Mouse (Mus musculus) cerebellum, adult 11-12 months (tissue): ENCODE measurements around the gene Tnr.
A peak's percentile ranks its signal among the peaks of the same experiment; 100 is the strongest.

ENCODE experiments used
- DNase-seq: peaks from one replicate; pipeline ENCODE4 v3.0.0; 2022

Tnr gene

GRCm38 (mm10) chr1:159523578-159523977, at the start of gene Tnr:
Gene Tnr (plus strand): TSS chr1:159523769.
- peak; percentile 77 for DNase-seq

GRCm38 (mm10) chr1:159489853-159490435, 33.6 kb upstream of the Tnr start:
- no peak for DNase-seq

- no peak for DNase-seq
Measured at GRCm38 (mm10) chr1:159492536-159492935, 31.0 kb upstream of the Tnr start.

DNA sequence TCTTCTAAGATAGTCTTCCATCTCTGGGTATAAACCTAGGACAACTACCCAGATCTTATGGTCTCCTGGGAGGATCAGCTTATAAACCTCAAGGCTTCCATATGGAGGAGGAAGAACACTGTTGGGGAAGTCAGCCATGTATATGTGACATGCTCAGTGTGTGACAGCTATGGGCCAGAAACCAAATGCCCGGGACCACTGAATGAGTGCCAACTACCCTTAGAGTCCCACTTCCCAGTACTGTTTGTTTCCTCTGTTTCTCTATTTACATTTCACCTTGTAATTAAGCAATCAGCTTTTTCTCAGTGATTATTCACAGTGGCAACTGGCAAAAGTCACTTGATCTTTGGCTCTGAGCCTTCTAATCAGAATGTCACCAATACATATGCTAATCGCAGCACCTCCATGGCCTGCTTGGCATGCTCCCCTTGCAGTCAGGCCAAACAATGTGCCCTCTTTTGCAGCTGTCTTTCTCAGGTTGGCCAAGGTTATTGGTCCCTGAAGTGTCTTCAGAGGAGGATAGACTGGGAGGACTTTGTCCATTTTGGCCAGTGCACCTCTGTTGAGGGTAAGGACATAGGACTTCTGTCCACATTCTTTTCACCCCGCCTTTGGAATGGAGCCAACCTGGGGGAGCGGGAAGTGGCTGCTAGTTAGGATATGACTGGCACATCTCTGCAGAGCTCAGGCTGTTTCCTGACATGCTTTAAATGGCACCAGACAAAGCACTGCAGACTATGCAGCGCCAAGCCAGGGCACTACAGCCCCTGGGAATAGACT, 29.7 kb upstream of the Tnr start:
- DNase-seq: no peak

- DNase-seq: no peak
Measured at GRCm38 (mm10) chr1:159498236-159498635, 25.3 kb upstream of the Tnr start.

- no peak for DNase-seq
Measured at GRCm38 (mm10) chr1:159499806-159500460, 23.6 kb upstream of the Tnr start.

GRCm38 (mm10) chr1:159501911-159502310, 21.7 kb upstream of the Tnr start:
- DNase-seq: no peak

- DNase-seq: no peak
Measured at GRCm38 (mm10) chr1:159510667-159511066, 12.9 kb upstream of the Tnr start.

DNA sequence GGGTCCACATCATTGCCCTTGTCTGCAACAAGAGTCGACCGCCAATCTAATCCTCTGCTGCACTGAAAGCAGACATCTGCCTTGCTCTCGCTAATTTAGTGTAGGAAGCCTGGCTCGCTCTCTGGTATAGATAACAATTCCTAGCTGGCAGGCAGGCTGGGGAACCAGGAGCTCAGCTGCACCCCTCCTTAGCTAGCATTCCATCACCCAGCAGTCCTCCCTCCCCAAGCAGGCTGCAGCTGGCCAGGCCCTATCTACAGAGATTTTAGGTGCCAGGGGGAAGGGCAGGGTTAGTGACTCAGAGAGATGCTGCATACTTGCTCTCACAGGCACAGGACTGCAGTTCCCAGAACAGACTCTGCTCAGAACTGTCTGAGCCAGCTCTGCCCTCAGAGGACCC, 5.9 kb upstream of the Tnr start:
- DNase-seq: no peak

DNA sequence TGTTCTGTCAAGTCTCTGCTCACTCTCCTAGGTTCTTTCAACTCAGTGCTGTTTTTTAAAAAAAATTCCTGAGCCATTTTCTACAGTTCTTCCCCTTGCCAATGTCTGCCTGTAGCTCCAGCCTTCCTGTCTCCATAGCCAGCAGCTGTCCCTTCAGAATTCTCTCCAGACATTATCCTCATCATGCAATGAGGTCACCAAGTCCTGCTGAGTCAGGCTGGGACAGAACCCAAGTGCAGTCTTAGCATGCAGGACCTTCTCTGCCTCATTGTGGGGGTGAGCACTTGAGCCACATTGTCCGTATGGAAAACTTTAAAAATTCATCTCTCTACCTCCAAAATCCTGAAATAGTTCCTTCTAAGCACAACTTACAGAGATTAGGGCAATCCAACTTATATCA, 4.4 kb upstream of the Tnr start:
- peak; percentile 57 for DNase-seq

DNA sequence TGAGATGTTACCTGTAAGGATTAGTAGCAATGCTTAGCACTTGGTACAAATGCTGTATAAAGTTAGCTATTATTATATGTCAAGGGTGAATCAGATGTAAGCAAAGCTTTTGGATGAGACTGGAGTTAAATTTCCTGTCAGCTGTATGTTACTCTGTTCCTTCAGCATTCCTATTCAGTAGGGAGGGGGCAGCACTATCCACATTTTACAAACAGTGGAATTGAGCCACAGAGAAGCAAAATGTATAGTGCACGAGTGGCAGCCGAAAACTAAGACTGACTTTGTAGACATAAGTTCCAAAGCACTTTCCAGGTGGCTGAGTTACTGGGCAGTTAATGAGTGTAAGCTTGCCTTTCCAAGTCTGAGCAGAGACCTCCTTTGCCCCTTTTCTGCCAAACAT, 500 bp upstream of the Tnr start:
- DNase-seq: no peak

DNA sequence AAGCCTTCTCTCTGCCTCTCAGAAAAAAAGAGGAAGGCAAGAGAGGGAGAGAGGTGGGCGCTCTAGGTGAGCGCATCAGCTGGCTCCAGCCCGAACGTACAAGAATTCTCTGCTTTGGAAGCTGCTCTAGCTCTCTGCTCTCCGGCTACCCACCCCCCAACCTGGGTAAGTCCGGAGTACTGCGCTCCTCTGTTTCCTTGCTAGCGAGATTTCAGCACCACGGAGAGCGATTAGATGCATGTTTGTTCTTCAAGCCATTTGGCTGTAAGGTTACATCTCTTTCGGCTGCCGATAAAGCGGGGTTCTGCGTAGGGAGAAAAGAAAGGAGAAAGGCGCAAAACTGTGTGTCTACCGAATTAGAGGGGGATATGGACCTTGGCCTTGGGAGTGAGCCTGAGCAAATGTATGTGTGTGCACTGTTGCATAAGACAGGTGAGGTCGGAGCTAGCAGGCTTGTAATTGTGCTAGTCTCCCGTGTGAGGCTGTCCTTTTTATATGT, 531 bp downstream of the Tnr start:
- DNase-seq: peak; percentile 42

- DNase-seq: no peak
Measured at GRCm38 (mm10) chr1:159532841-159533569, 9.4 kb downstream of the Tnr start.

DNA sequence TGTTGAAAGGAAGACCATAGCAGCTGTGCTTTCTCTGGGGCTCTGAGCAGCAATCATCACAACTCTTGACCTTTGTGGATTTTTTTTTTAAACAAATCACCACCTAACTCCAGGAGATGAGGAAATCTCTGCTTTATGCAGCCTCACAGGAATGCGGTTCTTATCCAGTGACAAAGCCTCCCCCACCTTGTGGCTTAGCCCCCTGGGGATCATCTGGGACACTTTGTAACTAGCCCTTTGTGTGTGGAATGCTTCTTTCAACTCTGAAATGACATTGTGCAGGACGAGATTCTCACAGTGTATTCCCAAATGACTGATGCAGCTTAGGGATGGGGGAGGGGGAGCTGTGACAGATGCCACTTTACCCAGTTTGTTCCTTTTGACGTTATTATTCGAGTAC, 12.0 kb downstream of the Tnr start:
- no peak for DNase-seq

- no peak for DNase-seq
Measured at GRCm38 (mm10) chr1:159537541-159537940, 14.0 kb downstream of the Tnr start.

GRCm38 (mm10) chr1:159538076-159538475, 14.5 kb downstream of the Tnr start:
- no peak for DNase-seq

DNA sequence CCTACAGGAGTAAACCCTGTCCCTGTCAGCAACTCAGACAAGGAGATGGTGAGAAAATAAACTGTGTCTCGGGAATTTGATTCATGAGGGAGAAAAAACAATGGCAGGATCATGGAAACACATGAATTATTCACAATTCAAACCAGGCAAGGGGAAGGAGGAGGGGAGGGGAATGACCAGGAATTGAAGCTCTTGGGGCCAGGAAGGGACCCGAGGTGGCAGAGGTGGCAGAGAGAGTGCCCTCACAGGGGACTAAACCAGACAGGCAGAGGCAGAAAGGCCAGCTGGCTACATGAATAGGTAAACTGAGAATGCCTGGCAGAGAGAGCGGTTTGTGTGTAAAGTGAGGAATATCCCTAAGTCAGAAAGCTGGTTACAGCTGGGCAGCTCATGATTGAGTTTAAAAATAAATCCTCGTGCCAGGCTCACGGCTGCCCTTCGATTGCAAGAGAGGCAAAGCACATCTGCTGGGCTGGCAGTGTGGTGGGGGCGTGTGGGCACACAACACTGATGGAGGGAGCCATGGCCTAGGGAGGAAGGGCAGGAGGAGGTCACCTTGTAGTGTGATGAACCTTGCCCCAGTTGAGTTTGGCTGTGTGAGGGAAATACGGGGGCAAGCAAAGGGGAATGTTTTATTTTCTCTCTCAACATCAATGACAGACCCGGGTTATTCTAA, 22.0 kb downstream of the Tnr start:
- DNase-seq: no peak

- DNase-seq: no peak
Measured at GRCm38 (mm10) chr1:159551036-159551435, 27.5 kb downstream of the Tnr start.

- no peak for DNase-seq
Measured at GRCm38 (mm10) chr1:159551591-159552442, 28.2 kb downstream of the Tnr start.

DNA sequence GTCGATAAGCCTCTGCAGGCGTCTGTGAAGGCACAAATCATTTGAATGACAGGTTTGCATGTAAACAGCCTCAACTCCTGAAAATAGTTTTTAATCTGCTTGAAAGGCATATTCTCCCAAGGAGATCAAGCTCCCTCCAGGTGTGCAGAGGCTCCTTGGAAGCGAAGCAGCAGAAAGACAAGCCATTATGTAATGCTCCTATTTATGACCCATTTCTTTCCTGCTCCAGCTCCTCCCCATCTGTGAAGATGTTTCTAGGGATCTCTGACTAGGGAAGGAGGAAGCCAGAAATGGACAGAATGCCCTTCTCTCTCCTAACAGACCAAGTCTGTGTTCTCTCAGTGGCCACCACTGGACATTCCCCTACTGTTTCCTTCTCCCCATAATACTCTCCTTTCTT, 38.0 kb downstream of the Tnr start:
- DNase-seq: no peak

GRCm38 (mm10) chr1:159565129-159565528, 41.6 kb downstream of the Tnr start:
- no peak for DNase-seq

DNA sequence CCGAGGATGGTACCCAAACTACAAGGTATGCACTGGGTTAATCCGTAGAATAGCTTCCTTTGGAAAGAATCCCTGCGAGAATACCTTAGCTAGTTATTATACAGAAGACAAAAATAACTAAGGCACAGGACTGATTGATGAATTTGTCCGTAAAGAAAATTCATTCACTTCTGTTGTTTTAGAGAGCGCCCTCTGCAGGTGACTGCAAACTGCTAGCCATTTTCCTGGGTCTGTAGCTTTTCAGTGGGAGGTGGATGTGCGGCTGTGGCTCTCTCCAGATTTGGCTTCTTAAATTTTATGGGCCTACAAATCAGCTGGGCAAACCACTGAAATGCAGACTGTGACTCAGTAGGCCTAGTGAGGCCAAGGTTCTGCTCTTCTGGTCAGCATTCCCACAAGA, 42.5 kb downstream of the Tnr start:
- DNase-seq: no peak
